Mouse (Mus musculus) testis, postnatal 14 days (tissue): ENCODE results near the gene Ebf1.

Source experiments
- DNase-seq: peaks from one replicate; pipeline ENCODE4 v3.0.0; 2021; ENCODE audit warnings: low spot score

Ebf1 gene

DNA sequence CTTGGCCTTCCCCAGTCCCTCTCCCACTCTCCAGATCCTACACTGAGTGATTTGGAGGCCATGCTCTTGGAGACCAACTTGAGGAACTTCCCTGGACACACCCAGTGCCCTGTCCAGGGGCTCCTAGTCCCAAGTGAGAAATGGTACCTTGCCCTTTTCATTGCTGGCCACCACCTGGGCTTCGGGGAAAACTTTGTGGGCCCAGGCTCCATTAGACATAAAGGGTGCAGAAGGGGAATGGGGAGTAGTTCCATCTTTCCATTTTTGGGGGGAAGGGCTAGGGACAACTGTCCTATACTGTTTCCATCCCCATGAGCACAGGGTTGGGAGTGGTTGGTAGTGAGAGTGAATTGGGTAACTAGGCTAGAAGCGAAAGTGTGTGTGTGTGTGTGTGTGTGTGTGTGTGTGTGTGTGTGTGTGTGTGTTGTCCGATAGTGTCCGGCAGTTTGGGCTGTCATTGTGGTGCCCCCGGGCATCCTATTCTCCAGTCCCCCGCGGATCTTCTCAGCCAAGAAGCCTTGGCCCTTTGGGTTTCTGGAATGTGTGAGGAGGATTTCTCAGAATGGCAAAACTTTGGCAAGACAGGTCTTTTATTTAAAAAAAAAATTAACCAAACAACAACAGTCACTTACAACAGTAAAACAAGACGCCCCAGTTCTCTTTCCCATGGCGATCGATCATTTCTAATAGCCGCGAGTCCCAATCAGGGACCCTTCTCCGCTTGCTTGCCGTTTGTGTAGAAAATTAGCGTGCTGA lies 2.2 kb downstream of the Ebf1 start:
- DNase-seq, result no peak

DNA sequence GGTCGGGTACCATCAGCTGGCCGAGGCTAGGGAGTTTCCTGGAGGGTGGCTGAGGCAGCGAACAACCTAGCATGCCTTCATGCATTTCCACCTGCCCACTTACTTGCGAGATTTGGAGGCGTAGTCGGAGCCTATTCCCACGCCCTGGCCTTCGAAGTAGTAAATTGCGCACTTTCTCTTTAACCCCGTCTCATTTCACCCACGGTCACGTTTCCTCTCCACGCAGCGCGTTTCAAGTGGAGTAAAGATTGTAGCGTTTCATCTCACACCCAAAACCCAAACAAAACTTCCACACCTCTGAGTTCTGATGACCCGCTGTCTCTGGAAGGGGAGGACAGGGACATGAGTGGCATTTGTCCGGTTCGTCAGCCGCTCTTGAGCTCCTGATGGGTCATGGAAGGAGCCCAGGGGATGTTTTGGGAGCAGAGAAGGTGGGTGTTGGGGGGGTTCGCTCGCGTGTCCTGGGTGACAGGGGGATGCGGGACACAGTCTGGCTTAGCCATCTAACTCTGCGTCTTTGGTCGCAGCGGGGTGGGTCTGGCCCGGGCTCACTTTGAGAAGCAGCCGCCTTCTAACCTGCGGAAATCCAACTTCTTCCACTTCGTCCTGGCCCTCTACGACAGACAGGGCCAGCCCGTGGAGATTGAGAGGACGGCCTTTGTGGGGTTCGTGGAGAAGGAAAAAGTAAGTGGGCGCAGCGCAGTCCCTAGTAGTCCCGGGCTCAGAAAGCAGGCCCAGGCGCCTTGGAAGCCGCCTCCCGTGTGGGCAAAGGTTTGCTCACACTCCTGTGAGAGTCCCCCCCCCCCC lies 3.0 kb downstream of the Ebf1 start:
- DNase-seq, result no peak

DNA sequence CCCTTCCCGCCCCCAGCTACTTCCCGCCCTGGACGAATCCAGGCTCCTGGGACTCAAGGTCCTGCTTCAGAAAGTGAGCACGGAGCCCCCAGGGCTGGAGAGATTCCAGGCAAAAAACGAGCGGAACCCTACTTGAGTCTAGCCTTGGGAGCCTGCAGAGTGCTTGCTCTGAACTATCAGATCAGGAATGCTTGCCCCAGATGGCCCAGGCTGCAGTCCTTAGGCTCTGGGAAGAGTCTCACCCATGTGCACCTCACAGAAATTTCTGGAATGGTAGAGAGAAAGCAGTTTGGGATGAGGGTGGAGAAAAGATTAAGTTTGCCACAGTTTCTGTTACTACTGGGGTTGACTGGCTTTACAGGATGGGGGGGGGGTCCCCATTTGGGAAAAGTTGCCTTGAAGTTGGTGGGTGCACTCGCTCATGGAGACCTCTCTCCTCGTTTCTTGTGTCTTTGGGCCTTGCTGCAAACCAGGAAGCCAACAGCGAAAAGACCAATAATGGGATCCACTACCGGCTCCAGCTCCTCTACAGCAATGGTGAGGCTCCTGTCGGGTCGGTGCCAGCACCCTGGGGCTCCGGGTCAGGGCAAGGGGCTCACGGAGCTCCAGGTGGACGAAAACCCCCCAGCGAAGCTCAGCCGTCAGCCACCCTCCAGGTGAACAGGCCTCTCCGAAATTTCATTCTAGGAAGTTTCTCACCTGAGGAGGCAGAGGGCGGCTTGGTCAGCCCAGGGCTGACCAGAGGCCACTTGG lies 3.8 kb downstream of the Ebf1 start:
- DNase-seq, result no peak

DNA sequence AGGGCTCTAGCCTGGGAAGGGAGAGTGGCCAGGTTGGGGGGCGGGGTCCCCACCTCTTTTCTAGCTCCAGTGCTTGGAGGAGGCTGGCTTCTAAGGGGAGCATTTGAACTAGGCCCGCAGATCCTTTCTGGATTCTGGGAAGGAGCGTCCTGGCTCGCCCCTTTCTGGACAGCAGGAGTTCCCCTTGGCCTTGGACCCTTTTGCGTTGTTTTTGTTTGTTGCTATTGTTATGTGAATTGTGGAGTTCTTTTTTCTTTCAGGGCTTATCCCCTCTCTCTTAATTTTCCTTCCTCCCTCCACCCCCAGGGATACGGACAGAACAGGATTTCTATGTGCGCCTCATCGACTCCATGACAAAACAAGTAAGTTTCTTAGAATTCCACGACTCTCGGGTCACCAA lies 4.5 kb downstream of the Ebf1 start:
- DNase-seq, result no peak

DNA sequence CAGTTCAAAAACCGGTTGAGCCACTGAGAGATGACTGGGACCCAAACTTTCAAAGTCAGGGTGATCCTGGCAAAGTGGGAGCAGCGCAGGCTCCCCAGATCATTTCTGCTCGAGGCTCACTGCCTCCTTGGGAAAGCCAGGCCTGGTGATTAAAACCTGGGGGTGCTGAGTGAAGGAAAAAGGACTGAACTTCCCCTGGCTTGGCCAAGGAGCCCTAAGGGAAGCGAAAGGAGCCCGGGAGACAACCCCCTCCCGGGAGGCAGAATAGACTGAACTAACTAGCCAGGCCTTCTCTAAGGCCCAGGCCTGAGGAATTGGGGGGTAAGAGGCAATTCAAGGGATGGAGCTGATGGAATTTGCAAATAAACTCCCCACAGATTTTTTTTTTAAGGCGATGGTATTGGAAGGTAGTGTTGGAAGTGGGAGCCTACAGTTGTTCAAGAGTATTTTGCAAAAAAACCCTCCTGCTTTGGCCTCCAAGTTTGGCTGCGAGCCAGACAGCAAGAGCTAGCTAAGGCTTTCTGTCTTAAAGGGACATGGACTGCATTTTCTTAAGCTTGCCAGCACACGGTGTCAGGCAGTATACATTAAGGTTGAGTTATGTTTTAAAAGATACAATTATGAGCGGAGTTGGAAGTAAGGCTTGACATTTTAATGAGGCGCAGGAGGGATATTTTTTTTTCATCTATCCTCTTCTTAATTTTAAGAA lies 5.1 kb downstream of the Ebf1 start:
- DNase-seq, result no peak

DNA sequence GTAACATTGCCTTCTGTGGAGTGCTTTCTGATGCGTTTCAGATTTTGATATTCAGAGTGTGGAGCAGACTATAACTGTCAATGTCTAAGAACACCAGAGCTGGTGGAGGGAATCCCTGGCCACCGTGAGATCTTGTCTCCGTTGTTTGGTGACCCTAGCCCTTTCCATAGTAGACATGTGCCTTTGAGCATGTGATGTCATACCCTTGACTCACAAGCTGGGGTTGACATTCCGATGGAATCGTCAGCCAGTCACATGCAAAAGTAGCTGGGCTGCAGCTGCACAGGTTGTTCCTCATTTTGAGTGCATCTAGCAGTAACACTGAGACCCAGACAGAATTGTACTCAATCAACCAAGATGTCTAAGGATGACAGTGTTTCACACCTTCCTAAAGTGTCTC lies 7.4 kb downstream of the Ebf1 start:
- DNase-seq, result no peak

DNA sequence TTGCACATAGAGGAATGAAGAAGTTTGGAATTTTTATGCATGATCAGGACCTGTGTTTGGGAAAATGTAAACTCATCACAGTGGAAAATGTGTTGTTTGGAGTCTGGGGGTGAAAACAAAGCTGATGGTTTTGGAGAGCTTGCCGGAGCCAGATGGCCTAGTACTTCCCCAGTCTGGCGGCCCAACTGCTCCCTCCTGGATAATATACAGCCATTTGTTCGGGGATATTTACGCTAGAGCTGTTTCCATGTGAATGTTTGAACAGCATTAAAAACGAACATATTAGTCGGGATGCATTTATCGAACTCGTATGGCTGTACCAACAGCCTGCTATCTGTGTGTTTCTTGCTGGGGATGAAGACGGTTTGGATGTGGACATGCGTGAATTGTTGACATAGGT lies 8.9 kb downstream of the Ebf1 start:
- no peak for DNase-seq

DNA sequence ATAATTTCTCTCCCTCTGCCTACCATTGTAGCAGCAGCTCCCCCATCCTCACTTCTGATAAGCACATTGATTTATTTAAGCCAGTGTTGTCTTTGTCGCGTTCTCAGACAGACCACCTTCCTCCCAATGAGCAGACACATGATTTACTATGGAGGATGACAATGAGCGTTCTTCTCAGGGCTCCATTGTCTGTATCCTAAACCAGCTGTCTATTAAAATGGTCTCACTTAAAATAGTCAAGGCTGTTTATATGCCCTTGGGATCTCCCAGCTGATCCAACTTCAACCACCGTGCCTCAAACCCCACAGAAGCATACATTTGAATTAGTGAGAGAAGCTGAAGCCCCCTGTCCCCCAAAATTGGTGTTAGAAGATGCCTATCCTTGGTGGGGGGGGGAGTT lies 11.3 kb downstream of the Ebf1 start:
- DNase-seq, result no peak

DNA sequence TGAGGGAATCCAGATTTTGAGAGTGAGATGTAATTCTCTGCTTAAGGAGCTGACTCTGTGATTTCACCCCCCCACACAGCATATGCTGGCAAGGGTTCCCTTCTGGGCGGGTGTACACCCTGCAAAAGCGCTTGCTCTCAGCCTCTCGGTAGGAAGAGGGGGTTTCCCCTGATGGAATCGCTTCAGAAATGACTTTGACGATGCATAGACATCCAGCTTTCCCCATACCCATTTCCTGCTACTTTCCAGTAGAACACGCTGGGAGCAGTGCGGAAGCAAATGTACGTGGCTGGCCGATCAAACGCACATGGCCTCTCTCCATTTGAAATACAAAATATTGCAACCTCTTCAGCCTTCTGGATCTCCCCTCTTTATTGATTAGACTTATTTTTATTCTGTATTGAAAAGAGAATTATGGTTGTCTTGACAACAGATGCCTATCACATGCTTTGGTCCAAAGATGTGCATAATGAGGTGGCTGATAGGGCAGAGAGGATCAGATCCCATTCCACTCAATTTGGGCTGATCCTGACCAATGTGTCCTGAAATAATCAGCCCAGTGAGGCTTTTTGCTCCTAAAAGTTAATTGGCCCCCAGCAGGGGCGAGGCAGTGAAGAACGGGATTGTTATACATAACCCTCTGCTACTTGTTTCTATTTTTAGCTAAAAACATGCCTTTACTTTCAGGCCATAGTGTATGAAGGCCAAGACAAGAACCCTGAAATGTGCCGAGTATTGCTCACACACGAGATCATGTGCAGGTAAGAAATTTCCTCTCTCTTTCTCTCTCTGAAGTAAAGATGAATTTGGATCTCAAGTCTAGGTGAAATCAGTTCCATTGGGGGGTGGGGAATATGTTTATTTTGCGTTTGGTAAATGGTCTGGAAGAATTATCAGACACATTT lies 15.2 kb downstream of the Ebf1 start:
- DNase-seq, result no peak

DNA sequence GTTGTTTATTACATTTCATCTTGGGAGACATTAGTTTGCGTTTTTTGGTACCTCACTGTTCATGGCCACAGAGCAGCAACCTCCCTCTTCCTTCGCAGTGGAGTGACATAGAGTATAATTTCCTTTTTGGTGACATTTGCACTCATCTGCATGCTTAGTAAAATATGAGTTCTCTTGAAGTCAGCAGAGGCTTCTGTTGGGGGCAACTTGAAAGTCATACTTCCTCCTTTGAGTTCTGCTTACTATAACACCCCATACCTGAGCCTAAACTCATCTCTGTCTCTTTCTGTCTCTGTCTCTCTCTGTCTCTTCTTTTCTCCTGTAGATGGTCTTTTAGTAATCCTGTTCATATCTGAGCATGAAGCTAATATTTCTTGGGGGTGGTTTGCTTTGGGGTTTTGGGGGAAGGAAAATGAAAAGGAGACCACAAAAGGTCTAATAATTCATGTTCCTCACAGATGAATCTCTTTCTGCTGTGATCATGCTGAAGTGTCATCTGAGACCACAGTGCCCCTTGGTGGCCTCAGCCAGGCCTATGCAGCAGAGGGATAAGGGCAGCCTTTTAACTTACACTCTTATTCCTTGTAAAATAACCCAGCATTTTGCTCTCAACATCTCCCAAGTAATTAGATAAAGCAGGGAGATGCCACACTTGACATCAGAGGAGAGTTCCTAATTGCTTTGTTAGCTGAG lies 16.0 kb downstream of the Ebf1 start:
- no peak for DNase-seq

DNA sequence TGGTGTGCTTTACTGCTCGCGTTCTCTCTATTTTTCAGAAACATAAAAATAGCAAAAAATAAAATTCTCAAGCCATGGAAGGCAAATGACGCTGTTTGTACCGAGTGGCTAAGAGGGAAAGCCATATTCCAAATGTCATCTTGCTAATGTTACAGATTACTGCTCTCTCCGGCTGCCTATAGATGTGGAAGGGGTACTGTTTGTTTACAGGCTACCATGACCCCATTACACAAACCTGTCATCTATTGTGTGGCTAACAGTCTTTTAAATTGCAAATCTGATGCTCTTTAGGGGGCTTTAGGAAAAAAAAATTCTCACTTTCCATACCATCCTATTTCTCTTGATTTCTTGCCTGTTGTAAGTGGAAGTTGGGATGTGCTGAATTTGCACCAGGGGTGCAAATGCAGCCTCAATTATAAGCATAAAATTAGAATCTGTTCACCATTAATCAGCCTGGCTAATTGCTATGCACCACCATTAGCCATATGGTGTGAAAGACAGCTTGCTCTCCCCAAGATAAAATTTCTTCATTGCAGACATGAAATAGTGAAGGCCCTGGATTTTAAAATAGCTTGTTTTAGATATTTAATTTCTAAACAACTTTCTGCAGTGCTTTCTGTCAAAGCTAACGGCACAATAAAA lies 17.6 kb downstream of the Ebf1 start:
- no peak for DNase-seq

DNA sequence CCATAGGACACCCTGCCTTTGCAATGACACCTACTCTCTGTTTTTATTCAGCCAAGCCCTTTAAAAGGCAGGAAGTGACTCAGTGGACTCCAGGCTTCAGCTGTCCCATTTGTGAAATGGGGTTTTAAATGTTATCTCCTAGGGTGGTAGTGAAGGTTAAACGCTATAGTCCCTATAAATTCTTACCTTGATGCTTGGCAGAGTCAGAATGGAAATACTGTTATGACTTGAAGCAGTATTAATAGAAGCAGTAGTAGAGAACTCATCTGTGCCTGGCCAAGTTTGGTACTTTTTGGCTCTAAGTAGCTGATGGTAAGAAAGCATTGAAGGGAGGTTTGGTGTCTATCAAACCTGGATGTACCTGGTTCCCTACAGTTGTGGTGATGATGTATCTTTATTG lies 19.1 kb downstream of the Ebf1 start:
- DNase-seq, result no peak

DNA sequence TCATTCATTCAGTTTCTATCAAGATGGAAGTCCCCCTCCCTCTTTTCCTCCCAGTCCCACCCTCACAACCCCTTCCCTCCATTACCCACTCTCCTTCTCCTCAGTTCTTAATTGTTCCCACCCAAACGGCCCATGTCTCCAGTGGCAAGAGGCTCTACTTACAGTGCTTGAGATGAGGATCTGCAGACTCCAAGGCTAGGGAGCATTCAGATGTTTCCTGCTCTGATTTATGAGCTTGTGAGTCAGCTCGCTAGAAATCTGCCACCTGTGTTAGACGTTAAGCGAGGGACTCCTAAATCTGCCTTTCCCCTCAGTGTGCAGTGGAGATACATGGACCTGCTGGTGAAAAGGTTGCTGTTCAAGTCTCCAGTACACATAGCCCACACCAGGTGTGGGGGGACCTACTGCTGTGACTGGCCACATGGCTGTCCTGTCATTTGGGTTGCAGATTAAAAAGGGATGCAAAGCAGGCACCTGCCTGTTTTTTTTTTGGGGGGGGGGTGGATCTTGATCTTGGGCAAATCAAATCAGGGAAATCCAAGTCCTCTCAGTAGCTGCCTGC lies 21.2 kb downstream of the Ebf1 start:
- no peak for DNase-seq

DNA sequence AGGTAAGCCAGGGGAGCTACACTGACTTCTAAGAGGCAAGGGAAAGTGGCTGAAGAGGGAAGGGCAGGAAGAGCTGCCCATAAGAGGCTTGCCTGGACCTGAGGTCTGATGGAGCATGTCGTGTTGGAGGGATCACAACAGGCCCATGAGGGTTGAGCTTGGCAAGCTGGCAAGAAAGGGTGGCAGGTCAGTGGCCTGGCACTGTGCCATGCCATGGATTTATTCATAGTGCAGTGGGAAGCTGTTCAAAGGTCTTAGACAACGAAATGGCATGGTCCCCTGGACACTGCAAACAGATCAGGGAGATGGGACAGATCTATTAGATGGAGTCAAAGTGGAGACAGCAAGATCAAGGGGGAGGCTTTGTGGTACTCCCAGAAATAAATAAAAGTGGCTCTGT lies 24.4 kb downstream of the Ebf1 start:
- DNase-seq, result no peak

DNA sequence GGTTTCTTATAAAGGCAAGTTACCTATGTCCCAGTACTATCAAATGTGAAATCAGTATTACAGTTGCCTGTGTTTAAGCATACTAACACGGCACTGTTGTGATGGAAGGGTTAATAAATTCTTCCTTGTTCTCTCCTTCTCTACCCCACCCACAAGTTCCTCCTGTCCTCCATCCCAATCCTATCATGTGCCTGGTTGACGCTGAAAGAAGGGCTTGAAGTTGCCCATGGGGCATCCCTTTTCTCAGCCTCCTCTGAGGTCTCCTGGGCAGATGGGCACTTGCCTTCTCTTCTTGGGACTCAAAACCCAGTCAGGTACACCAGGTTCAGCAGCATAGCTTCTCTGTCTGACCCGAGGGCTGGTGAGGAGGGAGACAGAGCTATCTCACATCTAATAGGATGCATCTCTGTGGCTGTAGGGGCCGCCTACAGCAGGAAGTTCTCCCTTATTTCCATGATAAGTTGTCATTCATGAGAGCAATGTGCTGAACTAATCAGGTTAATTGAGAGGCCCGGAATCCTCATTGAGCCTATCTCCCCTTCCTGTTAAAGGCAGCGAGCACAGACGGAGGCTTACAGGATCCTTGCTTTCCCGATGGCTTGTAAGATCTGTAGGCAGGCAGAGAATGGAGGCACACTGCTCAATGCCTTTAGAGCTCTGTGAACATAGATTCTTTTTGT lies 37.4 kb downstream of the Ebf1 start:
- no peak for DNase-seq

DNA sequence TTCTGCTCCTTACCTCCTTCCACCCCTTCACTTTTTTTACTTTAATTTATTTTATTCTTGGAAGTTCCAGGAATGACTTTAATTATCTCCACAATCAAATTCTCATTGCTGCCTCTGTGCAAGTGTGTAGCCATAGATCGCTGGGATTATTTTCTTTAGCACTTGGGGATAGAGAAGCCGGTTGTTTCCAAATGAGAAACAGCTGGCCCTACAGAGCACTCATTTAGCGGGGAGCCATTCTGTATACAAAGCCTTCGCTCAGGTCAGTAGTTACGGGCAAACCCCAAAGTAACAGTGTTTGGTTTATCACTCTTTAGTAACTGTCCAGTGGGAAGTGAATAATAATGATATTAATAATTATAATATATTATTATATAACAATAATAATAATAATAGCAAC lies 38.4 kb downstream of the Ebf1 start:
- no peak for DNase-seq

DNA sequence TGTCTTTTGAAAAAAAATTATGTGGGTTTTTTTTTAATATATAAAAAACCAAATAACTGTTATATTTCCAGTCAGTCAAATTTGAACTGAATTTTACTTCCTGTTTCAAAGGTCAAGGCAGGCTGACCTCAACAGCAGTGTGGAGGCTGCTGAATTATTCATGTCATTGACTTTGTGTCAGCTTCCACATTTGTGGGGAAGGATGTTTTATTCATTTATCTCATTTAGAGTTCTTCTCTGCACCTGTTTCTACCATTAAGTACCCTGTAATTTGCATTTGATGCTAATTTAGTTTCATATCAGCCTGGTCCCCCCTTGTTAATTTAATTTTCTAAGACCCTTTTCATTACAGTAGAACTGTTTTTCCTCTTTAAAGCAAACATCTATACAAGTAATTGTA lies 39.8 kb downstream of the Ebf1 start:
- DNase-seq, result no peak

DNA sequence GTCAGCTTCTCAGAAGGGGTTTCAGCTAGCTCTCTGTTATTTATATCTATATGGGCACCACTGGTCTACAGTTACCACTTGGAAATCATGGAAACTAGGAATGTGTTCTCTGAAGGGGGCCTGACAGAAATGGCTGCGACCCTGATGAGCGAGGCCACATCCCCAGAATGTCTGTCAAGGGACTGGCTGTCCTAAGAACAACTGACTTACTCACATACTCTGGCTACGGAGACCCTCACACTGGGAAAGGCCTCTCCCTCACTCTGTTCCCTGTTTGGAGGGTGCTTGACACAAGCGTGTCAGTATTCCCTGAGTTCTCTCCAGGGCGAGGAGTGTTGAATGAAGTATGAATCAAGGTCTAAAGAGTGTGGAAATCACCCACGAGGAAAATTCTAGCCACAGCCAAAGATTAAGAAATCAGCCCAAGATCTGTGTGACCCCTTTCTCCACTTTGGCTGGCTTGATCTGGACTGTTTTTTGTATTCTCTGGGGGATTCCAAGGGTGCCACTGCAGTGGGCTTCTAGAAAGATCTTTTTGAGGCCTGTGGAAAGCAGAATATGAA lies 40.8 kb downstream of the Ebf1 start:
- DNase-seq, result no peak

DNA sequence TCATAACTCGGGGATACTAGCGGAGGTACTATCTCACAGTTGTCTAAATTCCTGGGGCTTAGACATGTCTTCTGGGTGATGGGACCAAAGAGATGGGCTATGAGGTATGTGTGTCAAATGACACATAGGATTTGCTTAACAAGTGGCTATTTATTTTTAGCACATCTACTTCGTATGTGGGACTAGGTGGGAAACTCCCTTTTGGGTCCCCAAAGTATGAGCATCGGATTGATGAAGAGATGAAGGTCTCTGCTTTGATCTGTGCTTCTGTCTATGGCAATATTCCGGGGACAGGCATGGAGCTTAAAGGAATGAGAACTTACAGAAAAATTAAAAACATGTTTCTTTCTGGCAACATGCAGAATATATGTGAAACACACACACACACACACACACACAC lies 44.8 kb downstream of the Ebf1 start:
- no peak for DNase-seq
